Mouse (Mus musculus): ENCODE results near the gene Nceh1. TPM values are rescaled to one million over a fixed set of nuclear protein-coding genes. Genes with fewer than 3 reads are reported as not detected.

Gene Nceh1
- polyA plus RNA-seq, 1 experiment: 6.2 TPM

- Histone ChIP-seq H3K79me2 (ENCODE audit: control insufficient read depth, insufficient read depth) (no peaks in the 10 kb centered on the region), H3K4me2 (ENCODE audit: low read depth) (no peak overlapping the region), H3ac (ENCODE audit: control insufficient read depth, insufficient read length) (no peak overlapping the region), H3K27me3 (ENCODE audit: control insufficient read depth, insufficient read depth, insufficient read length) (no peaks in the 10 kb centered on the region), H3K4me3 (no peak overlapping the region), H3K36me3 (ENCODE audit: control insufficient read depth, insufficient read depth) (no peaks in the 10 kb centered on the region)
- TF ChIP-seq TCF3 (IDR thresholded peaks at IDR 0.05; ENCODE audit: insufficient read length, low read depth) (no peak), SRF (IDR thresholded peaks at IDR 0.05; ENCODE audit: control insufficient read depth, insufficient read length, low read depth) (no peak), TCF12 (IDR thresholded peaks at IDR 0.05; ENCODE audit: insufficient read depth, poor library complexity, severe bottlenecking) (no peak), CEBPB (IDR thresholded peaks at IDR 0.05; ENCODE audit: insufficient read depth, poor library complexity, severe bottlenecking) (no peak)
Measured at GRCm38 (mm10) chr3:27189320-27190261, 6.8 kb downstream of the Nceh1 start.

- Histone ChIP-seq H3K36me3 (ENCODE audit: control insufficient read depth, insufficient read depth) (no peaks in the 10 kb centered on the region), H3K79me2 (ENCODE audit: control insufficient read depth, insufficient read depth) (no peaks in the 10 kb centered on the region), H3K27me3 (ENCODE audit: control insufficient read depth, insufficient read depth, insufficient read length) (no peaks in the 10 kb centered on the region), H3K4me3 (no peak overlapping the region), H3K4me2 (ENCODE audit: low read depth) (no peak overlapping the region), H3ac (ENCODE audit: control insufficient read depth, insufficient read length) (no peak overlapping the region)
- TF ChIP-seq USF1 (IDR thresholded peaks at IDR 0.05; ENCODE audit: low read depth): no peak
- TF ChIP-seq E2F4 (IDR thresholded peaks at IDR 0.05; ENCODE audit: insufficient read depth): no peak
- no peak for TF ChIP-seq POLR2AphosphoS2 (IDR thresholded peaks at IDR 0.05; ENCODE audit: insufficient read length, low read depth)
- no peak for TF ChIP-seq MYOG (IDR thresholded peaks at IDR 0.05; ENCODE audit: control insufficient read depth in 1 of 3, insufficient read depth in 1 of 3, insufficient read length in 2 of 3, low read depth in 2 of 3)
Measured at GRCm38 (mm10) chr3:27190865-27191264, 8.1 kb downstream of the Nceh1 start.

DNA sequence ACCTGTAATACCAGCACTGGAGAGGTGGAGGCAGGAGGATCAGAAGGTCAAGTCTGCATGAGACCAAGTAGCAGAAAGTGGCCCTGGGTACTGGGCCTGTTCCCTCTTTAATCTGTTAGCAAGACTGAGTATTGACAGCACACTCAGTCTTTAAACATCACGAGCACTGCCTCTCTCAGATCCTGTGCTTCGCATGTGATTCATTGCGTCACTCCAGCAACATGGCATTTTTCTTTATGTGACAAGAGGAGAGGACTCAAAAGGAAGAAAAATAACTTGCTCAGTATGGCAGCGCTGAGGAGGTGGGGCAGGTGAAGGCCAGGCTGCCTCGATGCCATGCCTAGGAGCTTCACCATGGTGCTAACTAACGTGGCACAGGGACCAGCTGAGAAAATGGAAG is 9.1 kb downstream of the Nceh1 start:
- no peak overlapping the region for H3K4me2 ChIP-seq (ENCODE audit: low read depth)
- H3K36me3 ChIP-seq (ENCODE audit: control insufficient read depth, insufficient read depth): no peaks in the 10 kb centered on the region
- no peak overlapping the region for H3ac ChIP-seq (ENCODE audit: control insufficient read depth, insufficient read length)
- no peaks in the 10 kb centered on the region for H3K27me3 ChIP-seq (ENCODE audit: control insufficient read depth, insufficient read depth, insufficient read length)
- H3K79me2 ChIP-seq (ENCODE audit: control insufficient read depth, insufficient read depth): no peaks in the 10 kb centered on the region
- H3K4me3 ChIP-seq: no peak overlapping the region
- no peak for TF ChIP-seq MYOD1 (IDR thresholded peaks at IDR 0.05; ENCODE audit: control insufficient read depth in 1 of 3, insufficient read length in 2 of 3, low read depth in 2 of 3)
- no peak for TF ChIP-seq POLR2A (IDR thresholded peaks at IDR 0.05; ENCODE audit: insufficient read length, low read depth)
- TF ChIP-seq USF1 (IDR thresholded peaks at IDR 0.05; ENCODE audit: low read depth): no peak
- no peak for TF ChIP-seq CEBPB (IDR thresholded peaks at IDR 0.05; ENCODE audit: insufficient read depth, poor library complexity, severe bottlenecking)
- no peak for TF ChIP-seq POLR2AphosphoS2 (IDR thresholded peaks at IDR 0.05; ENCODE audit: insufficient read length, low read depth)
- TF ChIP-seq MAX (IDR thresholded peaks at IDR 0.05; ENCODE audit: low read depth): no peak
- no peak for TF ChIP-seq REST (IDR thresholded peaks at IDR 0.05; ENCODE audit: insufficient read depth, insufficient read length)
- TF ChIP-seq E2F4 (IDR thresholded peaks at IDR 0.05; ENCODE audit: insufficient read depth): no peak
- no peak for TF ChIP-seq SRF (IDR thresholded peaks at IDR 0.05; ENCODE audit: control insufficient read depth, insufficient read length, low read depth)
- no peak for TF ChIP-seq MYOG (IDR thresholded peaks at IDR 0.05; ENCODE audit: control insufficient read depth in 1 of 3, insufficient read depth in 1 of 3, insufficient read length in 2 of 3, low read depth in 2 of 3)
- no peak for TF ChIP-seq TCF12 (IDR thresholded peaks at IDR 0.05; ENCODE audit: insufficient read depth, poor library complexity, severe bottlenecking)
- TF ChIP-seq TCF3 (IDR thresholded peaks at IDR 0.05; ENCODE audit: insufficient read length, low read depth): no peak

DNA sequence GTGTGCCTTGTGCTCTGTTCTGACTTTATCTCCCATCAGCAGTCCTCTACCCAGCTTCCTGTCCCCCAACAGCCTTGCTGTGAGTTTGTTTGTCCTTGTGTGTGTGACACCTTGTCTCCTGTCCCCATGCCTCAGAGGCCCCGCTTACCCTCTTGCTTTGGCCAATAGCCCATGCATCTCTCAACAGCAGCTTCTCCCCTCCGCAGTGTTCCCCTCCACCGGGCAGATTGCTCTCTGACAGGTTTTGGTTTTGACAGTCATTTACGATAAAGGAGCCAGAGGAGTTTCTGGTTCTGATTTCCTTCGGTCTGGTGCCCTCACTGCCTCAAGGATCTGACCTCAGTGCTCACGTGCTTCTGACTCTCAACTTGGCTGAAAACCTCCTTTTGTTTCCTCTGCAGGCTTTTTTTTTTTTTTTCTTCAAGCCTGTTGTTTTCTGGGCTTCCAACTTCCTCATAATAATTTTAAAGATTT is 11.1 kb downstream of the Nceh1 start:
- Histone ChIP-seq H3K79me2 (ENCODE audit: control insufficient read depth, insufficient read depth) (no peaks in the 10 kb centered on the region), H3K27me3 (ENCODE audit: control insufficient read depth, insufficient read depth, insufficient read length) (no peaks in the 10 kb centered on the region), H3K36me3 (ENCODE audit: control insufficient read depth, insufficient read depth) (no peaks in the 10 kb centered on the region), H3K4me2 (ENCODE audit: low read depth) (no peak overlapping the region), H3K4me3 (no peak overlapping the region), H3ac (ENCODE audit: control insufficient read depth, insufficient read length) (no peak overlapping the region)
- TF ChIP-seq TCF3 (IDR thresholded peaks at IDR 0.05; ENCODE audit: insufficient read length, low read depth): no peak
- no peak for TF ChIP-seq E2F4 (IDR thresholded peaks at IDR 0.05; ENCODE audit: insufficient read depth)
- TF ChIP-seq TCF12 (IDR thresholded peaks at IDR 0.05; ENCODE audit: insufficient read depth, poor library complexity, severe bottlenecking): no peak
- no peak for TF ChIP-seq CEBPB (IDR thresholded peaks at IDR 0.05; ENCODE audit: insufficient read depth, poor library complexity, severe bottlenecking)
- no peak for TF ChIP-seq POLR2AphosphoS2 (IDR thresholded peaks at IDR 0.05; ENCODE audit: insufficient read length, low read depth)
- no peak for TF ChIP-seq SRF (IDR thresholded peaks at IDR 0.05; ENCODE audit: control insufficient read depth, insufficient read length, low read depth)
- no peak for TF ChIP-seq REST (IDR thresholded peaks at IDR 0.05; ENCODE audit: insufficient read depth, insufficient read length)
- no peak for TF ChIP-seq POLR2A (IDR thresholded peaks at IDR 0.05; ENCODE audit: insufficient read length, low read depth)

DNA sequence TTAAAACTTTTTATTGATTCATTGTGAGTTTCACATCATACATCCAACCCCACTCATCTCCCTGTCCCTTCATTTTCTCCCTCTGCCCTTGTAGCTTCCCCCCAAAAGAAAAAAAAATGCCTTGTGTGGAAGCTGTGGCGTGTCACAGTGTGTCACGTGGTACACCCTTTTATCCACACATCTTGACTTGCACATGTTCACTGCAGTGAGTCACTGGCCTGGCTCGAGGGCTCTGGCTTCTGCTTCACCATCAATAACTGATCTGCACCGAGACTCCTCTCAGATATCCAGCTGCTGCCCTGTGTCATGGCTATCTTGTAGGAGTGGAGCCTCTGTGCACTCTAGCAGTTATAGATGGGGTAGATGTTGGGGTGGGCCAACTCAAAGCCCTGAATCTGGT is 12.4 kb downstream of the Nceh1 start:
- no peak overlapping the region for H3K4me2 ChIP-seq (ENCODE audit: low read depth)
- H3ac ChIP-seq (ENCODE audit: control insufficient read depth, insufficient read length): no peak overlapping the region
- H3K27me3 ChIP-seq (ENCODE audit: control insufficient read depth, insufficient read depth, insufficient read length): no peaks in the 10 kb centered on the region
- no peak for TF ChIP-seq TCF3 (IDR thresholded peaks at IDR 0.05; ENCODE audit: insufficient read length, low read depth)
- TF ChIP-seq MAX (IDR thresholded peaks at IDR 0.05; ENCODE audit: low read depth): peak; percentile 52
- peak; percentile 98 for TF ChIP-seq USF1 (IDR thresholded peaks at IDR 0.05; ENCODE audit: low read depth)
- no peak for TF ChIP-seq CEBPB (IDR thresholded peaks at IDR 0.05; ENCODE audit: insufficient read depth, poor library complexity, severe bottlenecking)
- TF ChIP-seq MYOG (IDR thresholded peaks at IDR 0.05; ENCODE audit: control insufficient read depth in 1 of 3, insufficient read depth in 1 of 3, insufficient read length in 2 of 3, low read depth in 2 of 3): peak in 1 of 3 experiments; percentile 33
- no peak for TF ChIP-seq TCF12 (IDR thresholded peaks at IDR 0.05; ENCODE audit: insufficient read depth, poor library complexity, severe bottlenecking)
- TF ChIP-seq E2F4 (IDR thresholded peaks at IDR 0.05; ENCODE audit: insufficient read depth): no peak
- peak in 2 of 3 experiments; percentile 55 to 56 for TF ChIP-seq MYOD1 (IDR thresholded peaks at IDR 0.05; ENCODE audit: control insufficient read depth in 1 of 3, insufficient read length in 2 of 3, low read depth in 2 of 3)
- H3K4me3 ChIP-seq: no peak overlapping the region
- no peaks in the 10 kb centered on the region for H3K79me2 ChIP-seq (ENCODE audit: control insufficient read depth, insufficient read depth)
- no peaks in the 10 kb centered on the region for H3K36me3 ChIP-seq (ENCODE audit: control insufficient read depth, insufficient read depth)

Measured in myocyte (in vitro differentiated cells).